Mouse (Mus musculus) midbrain, embryonic 16.5 days (tissue): ENCODE results near the gene D6Ertd527e. TPM values are rescaled to one million over a fixed set of nuclear protein-coding genes. Genes with fewer than 3 reads are reported as not detected.

ENCODE experiments used
- ATAC-seq: fragments of 200-750 bp; cut with Nextera tagmentation; 2 replicates; pipeline ENCODE4 v1.8.0; 2017; ENCODE audit warnings: moderate TSS enrichment
- H3K27ac ChIP-seq: fragments of 300-500 bp; sonication (generic); 2 replicates; pipeline ENCODE4 v1.5.1; 2014; ENCODE audit warnings: mild to moderate bottlenecking, low read length, mixed read lengths
- H3K27me3 ChIP-seq: fragments of 300-500 bp; sonication (generic); 2 replicates; pipeline ENCODE4 v1.6.1; 2014; ENCODE audit warnings: low read depth, low read length, mixed read lengths; ENCODE audit not compliant: control insufficient read depth, insufficient read depth
- H3K36me3 ChIP-seq: fragments of 300-500 bp; sonication (generic); 2 replicates; pipeline ENCODE4 v1.6.1; 2014; ENCODE audit warnings: mild to moderate bottlenecking, low read length, moderate library complexity, mixed read lengths; ENCODE audit not compliant: control insufficient read depth, insufficient read depth
- H3K4me1 ChIP-seq: fragments of 300-500 bp; sonication (generic); 2 replicates; pipeline ENCODE4 v1.6.1; 2014; ENCODE audit warnings: mild to moderate bottlenecking, low read length, mixed read lengths; ENCODE audit not compliant: control insufficient read depth, insufficient read depth
- H3K4me2 ChIP-seq: fragments of 300-500 bp; sonication (generic); 2 replicates; pipeline ENCODE4 v1.6.1; 2014; ENCODE audit warnings: mild to moderate bottlenecking, low read length, mixed read lengths
- H3K4me3 ChIP-seq: fragments of 300-500 bp; sonication (generic); 2 replicates; pipeline ENCODE4 v1.5.1; 2014; ENCODE audit warnings: low read depth, mild to moderate bottlenecking, low read length, moderate library complexity, mixed read lengths
- H3K9ac ChIP-seq: fragments of 300-500 bp; sonication (generic); 2 replicates; pipeline ENCODE4 v1.6.1; 2014; ENCODE audit warnings: low read depth, low read length, mixed read lengths
- H3K9me3 ChIP-seq: fragments of 300-500 bp; sonication (generic); replicated peaks from 2 replicates; pipeline ENCODE4 v1.6.1; 2014; ENCODE audit warnings: mild to moderate bottlenecking, low read length, mixed read lengths; ENCODE audit not compliant: control insufficient read depth, poor library complexity, severe bottlenecking
- WGBS: fragments of 180-500 bp; shearing (Covaris S2); extraction: QIAGEN DNeasy Blood & Tissue Kit; methylation state at CpG from one replicate; pipeline ENCODE4 v1.1.7; 2014; 5-methylcytosine and 5-hydroxymethylcytosine counted together
- polyA plus RNA-seq: library from polyadenylated mRNA; unstranded; fragments of >200 nt; fragmentation: Nextera tagmentation; extraction: Ambion mirVana; gene quantifications from 2 replicates; pipeline ENCODE4 v1.2.1, GENCODE M21; 2015

Gene D6Ertd527e
- polyA plus RNA-seq, 1 experiment from 2014 or later: 0.19 TPM

- Histone ChIP-seq H3K4me3 (no peak overlapping the region), H3K36me3 (no peaks in the 10 kb centered on the region), H3K27me3 (no peaks in the 10 kb centered on the region), H3K27ac (no peak overlapping the region), H3K9ac (no peak overlapping the region), H3K4me1 (no peaks in the 10 kb centered on the region), H3K9me3 (no peaks in the 10 kb centered on the region), H3K4me2 (no peak overlapping the region)
- ATAC-seq: no peak
- WGBS: 93% methylated on average over 4 of the region's 4 CpGs
These were observed 15.4 kb downstream of the D6Ertd527e start for GRCm38 (mm10) chr6:87119975-87120374.

- H3K36me3 ChIP-seq: no peaks in the 10 kb centered on the region
- no peaks in the 10 kb centered on the region for H3K9me3 ChIP-seq
- no peak overlapping the region for H3K4me3 ChIP-seq
- H3K9ac ChIP-seq: no peak overlapping the region
- no peaks in the 10 kb centered on the region for H3K27me3 ChIP-seq
- H3K4me1 ChIP-seq: no peaks in the 10 kb centered on the region
- ATAC-seq: no peak
- H3K27ac ChIP-seq: no peak overlapping the region
- WGBS: 88% methylated on average over 6 of the region's 6 CpGs
- no peak overlapping the region for H3K4me2 ChIP-seq
These were observed 16.1 kb downstream of the D6Ertd527e start for GRCm38 (mm10) chr6:87120661-87121060.

GRCm38 (mm10) chr6:87121961-87122360 is 17.4 kb downstream of the D6Ertd527e start:
- Histone ChIP-seq H3K27ac (no peak overlapping the region), H3K4me1 (no peaks in the 10 kb centered on the region; the same call in 1 of the 2 replicates), H3K27me3 (no peaks in the 10 kb centered on the region), H3K9ac (no peak overlapping the region), H3K36me3 (no peaks in the 10 kb centered on the region), H3K4me3 (no peak overlapping the region), H3K4me2 (no peak overlapping the region), H3K9me3 (no peaks in the 10 kb centered on the region)
- 86% methylated on average over 7 of the region's 7 CpGs for whole genome bisulfite sequencing
- ATAC-seq: no peak

DNA sequence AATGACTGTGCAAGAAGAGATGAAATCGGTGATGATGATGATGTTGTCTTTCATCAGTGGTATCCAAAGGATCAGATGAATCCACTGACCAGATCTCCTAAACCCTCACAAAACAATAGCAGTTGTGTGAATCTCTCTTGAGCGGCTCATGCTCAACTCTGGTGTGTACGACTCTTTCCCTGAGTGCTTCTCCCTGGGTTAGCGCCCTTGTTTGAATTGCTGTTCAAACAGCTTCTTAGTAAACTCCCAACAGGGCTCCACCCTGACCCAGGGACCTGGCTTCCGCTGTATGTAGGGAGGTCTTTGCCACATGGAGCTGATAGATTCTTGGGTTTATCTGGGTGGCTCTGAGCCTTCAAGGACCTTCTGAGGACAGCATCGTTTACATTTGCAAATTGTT is 18.9 kb downstream of the D6Ertd527e start:
- no peaks in the 10 kb centered on the region for H3K9me3 ChIP-seq
- no peak overlapping the region for H3K4me2 ChIP-seq
- H3K36me3 ChIP-seq: no peaks in the 10 kb centered on the region
- H3K9ac ChIP-seq: no peak overlapping the region
- H3K4me1 ChIP-seq: no peaks in the 10 kb centered on the region; the same call in 1 of the 2 replicates
- no peak overlapping the region for H3K27ac ChIP-seq
- no peaks in the 10 kb centered on the region for H3K27me3 ChIP-seq
- no peak overlapping the region for H3K4me3 ChIP-seq
- WGBS: 84% methylated on average over 6 of the region's 6 CpGs
- ATAC-seq: no peak

DNA sequence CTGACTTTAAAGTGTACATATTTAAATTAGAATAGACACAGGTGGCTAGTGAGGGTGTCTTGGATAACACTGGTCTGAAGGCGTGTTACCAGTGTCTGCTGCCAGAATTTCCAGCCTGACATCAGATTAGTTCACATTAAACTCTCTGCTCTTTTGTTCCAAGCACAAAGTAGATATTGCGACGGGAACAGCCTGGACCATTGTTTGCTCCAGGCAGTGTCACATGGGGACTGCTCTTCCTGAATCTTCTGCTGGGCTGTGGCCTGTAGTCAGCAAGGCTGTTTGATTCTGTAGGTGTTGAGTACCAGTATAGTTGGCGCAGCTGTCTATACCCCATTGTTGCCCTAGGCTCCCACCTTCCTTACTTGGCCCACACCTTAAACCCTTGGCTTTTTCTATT is 19.4 kb downstream of the D6Ertd527e start:
- H3K9ac ChIP-seq: no peak overlapping the region
- WGBS: 79% methylated on average over 4 of the region's 4 CpGs

DNA sequence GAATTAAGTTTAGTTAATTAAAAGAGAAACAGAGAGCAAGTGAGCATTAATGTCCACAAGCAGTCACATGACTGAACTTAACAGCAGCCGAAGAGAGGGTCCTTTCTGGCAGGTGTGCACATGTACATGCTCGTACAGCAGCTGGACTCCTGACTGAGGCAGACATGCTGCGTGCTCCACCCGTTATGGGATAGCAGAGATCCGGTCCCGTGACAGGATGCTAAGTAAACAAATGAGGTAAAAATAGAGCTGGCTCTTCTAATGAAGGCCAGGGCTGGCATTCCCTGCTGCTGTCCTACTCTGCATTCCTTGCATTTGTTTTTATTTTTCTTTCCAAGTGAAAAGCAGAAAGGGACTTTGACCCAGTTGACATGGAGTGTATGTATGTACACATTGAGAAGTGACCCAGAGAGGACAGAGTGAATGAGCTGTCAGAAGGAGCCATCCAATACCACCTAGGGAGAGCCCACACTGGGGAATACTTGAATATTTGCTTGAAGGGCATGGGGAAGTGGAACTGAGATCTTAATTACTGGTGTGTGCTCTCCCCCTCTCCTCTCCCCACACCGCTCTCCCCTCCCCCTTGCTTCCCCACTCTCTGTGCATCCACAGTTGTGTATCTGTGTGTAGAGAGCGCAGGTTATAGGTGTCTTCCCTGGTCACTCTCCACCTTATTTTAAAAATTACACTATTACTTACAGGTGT is 22.7 kb downstream of the D6Ertd527e start:
- 77% methylated on average over 8 of the region's 8 CpGs for WGBS
- H3K4me3 ChIP-seq: no peak overlapping the region
- no peaks in the 10 kb centered on the region for H3K27me3 ChIP-seq
- no peaks in the 10 kb centered on the region for H3K9me3 ChIP-seq
- no peak overlapping the region for H3K4me2 ChIP-seq
- no peaks in the 10 kb centered on the region for H3K36me3 ChIP-seq
- H3K27ac ChIP-seq: no peak overlapping the region
- no peak overlapping the region for H3K9ac ChIP-seq
- no peaks in the 10 kb centered on the region; the same call in 1 of the 2 replicates for H3K4me1 ChIP-seq
- ATAC-seq: no peak

More for the DNA sequence above, 19.4 kb downstream of the D6Ertd527e start:
- H3K4me1 ChIP-seq: no peaks in the 10 kb centered on the region; the same call in 1 of the 2 replicates
- no peak overlapping the region for H3K4me2 ChIP-seq
- ATAC-seq: no peak
- no peak overlapping the region for H3K4me3 ChIP-seq
- H3K36me3 ChIP-seq: no peaks in the 10 kb centered on the region
- no peak overlapping the region for H3K27ac ChIP-seq
- H3K27me3 ChIP-seq: no peaks in the 10 kb centered on the region
- no peaks in the 10 kb centered on the region for H3K9me3 ChIP-seq

- no peak for ATAC-seq
- no peak overlapping the region for H3K27ac ChIP-seq
- no peaks in the 10 kb centered on the region; the same call in 1 of the 2 replicates for H3K4me1 ChIP-seq
- H3K9me3 ChIP-seq: no peaks in the 10 kb centered on the region
- H3K4me3 ChIP-seq: no peak overlapping the region
- no peak overlapping the region for H3K4me2 ChIP-seq
- H3K9ac ChIP-seq: no peak overlapping the region
- no peaks in the 10 kb centered on the region for H3K27me3 ChIP-seq
- WGBS: 89% methylated on average over 8 of the region's 8 CpGs
- H3K36me3 ChIP-seq: no peaks in the 10 kb centered on the region
These were observed 25.3 kb downstream of the D6Ertd527e start for GRCm38 (mm10) chr6:87129861-87130260.

DNA sequence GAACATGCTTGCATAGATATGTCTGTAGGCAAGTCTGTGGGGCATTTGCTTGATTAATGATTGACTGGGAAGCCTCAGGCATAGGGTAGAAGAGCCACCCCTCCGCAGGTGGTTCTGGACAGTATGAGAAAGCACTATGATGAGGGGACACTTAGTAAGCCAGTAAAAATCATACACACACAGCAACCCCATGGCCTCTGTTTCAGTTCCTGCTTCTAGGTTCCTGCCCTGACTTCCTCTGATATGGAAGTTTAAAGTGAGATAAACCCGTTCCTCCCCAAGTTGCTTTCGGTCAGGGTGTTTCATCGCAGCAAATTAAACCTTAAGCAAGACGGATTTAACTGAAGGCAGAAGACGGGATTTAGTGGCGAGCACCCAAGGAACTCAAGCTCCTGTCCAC is 26.1 kb downstream of the D6Ertd527e start:
- Histone ChIP-seq H3K27me3 (no peaks in the 10 kb centered on the region), H3K4me1 (no peaks in the 10 kb centered on the region; the same call in 1 of the 2 replicates), H3K4me3 (no peak overlapping the region), H3K9me3 (no peaks in the 10 kb centered on the region), H3K27ac (no peak overlapping the region), H3K9ac (no peak overlapping the region), H3K4me2 (no peak overlapping the region), H3K36me3 (no peaks in the 10 kb centered on the region)
- WGBS: 96% methylated on average over 7 of the region's 7 CpGs
- ATAC-seq: no peak

DNA sequence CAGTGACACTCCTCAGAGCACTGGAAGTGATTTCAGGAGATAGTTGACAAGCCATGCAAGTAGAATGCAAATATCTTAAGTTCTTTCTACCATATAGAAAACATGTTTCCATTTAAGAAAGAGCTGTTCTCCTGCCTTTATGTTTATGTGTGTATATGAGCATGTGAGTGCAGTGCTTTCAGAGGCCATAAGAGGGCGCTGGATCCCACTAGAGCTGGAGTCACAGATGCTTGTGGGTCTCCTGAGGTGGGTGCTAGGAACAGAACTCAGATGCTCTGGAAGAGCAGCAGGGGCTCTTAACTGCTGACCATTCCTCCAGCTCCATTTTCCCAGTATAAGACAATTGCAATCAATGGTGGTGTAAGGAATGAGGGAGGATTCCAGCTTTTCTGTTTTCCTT is 26.5 kb downstream of the D6Ertd527e start:
- H3K9ac ChIP-seq: no peak overlapping the region
- no peaks in the 10 kb centered on the region for H3K27me3 ChIP-seq
- H3K36me3 ChIP-seq: no peaks in the 10 kb centered on the region
- H3K27ac ChIP-seq: no peak overlapping the region
- no peak overlapping the region for H3K4me2 ChIP-seq
- H3K4me3 ChIP-seq: no peak overlapping the region
- 50% methylated on average over 1 of the region's 1 CpGs for WGBS
- no peaks in the 10 kb centered on the region; the same call in 1 of the 2 replicates for H3K4me1 ChIP-seq
- no peaks in the 10 kb centered on the region for H3K9me3 ChIP-seq
- ATAC-seq: no peak
